Mouse (Mus musculus) left cerebral cortex, adult 6 months (tissue): ENCODE measurements around the gene Olfr971. TPM values are rescaled to one million over a fixed set of nuclear protein-coding genes. Genes with fewer than 3 reads are reported as not detected.

Experiments used
- long read RNA-seq, 2 experiments: library from polyadenylated mRNA; unstranded; transcript quantifications; one replicate each; pipeline ENCODE4 v2.0.0; 2019 to 2020
- polyA plus RNA-seq: library from polyadenylated mRNA; unstranded; fragments of <200 nt; fragmentation: Nextera tagmentation; gene quantifications from 2 replicates; pipeline ENCODE4 v1.2.3, GENCODE M21; 2021

Gene Olfr971
- not detected in 2 replicates for polyA plus RNA-seq
- long read RNA-seq, experiment 1 = 0 reads
- long read RNA-seq, experiment 2 = 0 reads

DNA sequence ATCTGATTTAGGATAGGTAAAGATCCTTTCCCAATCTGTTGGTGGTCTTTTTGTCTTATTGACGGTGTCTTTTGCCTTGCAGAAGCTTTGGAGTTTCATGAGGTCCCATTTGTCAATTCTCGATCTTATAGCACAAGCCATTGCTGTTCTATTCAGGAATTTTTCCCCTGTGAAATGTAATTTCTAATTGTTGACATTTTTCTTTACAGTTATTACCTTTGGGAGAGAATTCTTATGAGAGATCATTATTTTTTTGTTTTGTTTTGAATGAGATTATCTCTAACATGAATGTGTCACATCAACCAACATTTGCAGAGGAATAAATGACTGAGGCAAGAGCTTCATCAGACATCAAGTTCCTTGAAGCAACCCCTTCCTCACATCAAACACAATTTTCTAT lies at the start of gene Olfr971:
Olfr971 (plus strand) TSS at position 301 of the 400 bp plus-strand sequence.

DNA sequence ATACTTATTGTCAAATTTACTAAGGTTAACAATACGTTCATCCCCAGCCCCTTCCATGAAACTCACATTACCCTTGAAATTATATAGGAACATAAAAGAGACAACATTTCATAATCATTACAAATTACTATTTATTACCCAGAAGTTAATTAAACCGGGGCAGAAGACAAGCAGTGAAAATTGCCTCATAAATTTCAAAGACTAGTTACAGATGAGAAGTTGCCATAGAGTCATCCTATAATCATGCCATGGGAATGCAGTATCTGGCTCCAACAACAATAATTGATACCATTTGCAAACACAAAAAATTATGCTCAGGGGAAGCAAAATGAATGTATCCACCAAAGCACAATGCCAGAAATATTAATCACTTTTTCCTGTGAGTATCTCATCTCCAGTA lies 46.1 kb upstream of the Olfr971 start, which contains the start of gene Olfr969:
Olfr969 (plus strand) TSS at position 388 of the 400 bp plus-strand sequence.

DNA sequence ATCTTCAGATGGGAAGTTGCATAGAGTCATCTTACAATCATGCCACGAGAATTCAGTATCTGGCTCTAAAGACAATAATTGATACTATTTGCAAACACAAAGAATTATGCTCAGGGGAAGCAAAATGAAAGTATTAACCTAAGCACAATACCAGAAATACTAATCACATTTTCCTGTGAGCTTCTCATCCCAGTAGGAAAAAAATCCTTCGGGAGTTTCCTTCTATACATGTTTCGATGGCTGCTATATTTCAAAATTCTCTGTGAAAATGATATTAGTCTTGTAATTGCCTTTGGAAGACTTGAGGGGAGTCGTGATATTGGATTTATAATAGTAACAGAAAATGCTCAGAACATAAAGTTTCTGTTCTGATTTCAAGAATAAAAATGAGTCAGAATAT lies 28.1 kb upstream of the Olfr971 start, which contains the start of gene Olfr970:
Olfr970 (plus strand) TSS at position 301 of the 400 bp plus-strand sequence.

DNA sequence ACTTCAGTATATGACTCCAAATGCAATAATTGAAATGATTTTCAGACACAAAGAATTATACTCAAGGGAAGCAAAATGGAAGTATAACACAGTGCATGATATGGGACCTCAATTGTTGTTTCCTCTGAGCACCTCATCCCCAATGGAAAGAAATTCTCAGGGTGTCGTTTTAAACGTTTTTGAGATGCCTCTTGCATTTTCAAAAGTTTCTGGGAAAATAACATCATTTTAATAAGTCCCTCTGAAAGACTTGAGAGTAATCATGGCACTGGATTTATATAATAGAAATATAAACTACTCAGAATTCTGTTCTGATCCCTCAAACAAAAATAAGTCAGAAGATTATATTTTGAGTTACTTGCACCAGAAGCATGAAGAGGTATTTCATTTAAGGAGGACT lies 29.4 kb downstream of the Olfr971 start, which contains the start of gene Olfr972:
Olfr972 (plus strand) TSS at position 301 of the 400 bp plus-strand sequence.

Other genes with a start within 250 kb of the Olfr971 start
- gene AW551984, start 232.5 kb upstream of the Olfr971 start, polyA plus RNA-seq = 1.6 and 3.6 TPM in 2 replicates
- gene Olfr148, start 226.2 kb upstream of the Olfr971 start, polyA plus RNA-seq = not detected in 2 replicates
- not detected in 2 replicates for gene Olfr960, start 215.5 kb upstream of the Olfr971 start, polyA plus RNA-seq
- not detected in 2 replicates for gene Olfr961, start 191.8 kb upstream of the Olfr971 start, polyA plus RNA-seq
- gene Olfr963, start 169.7 kb upstream of the Olfr971 start, polyA plus RNA-seq = not detected in 2 replicates
- not detected in 2 replicates for gene Olfr149, start 129.8 kb upstream of the Olfr971 start, polyA plus RNA-seq
- not detected in 2 replicates for gene Olfr965, start 125.5 kb upstream of the Olfr971 start, polyA plus RNA-seq
- not detected in 2 replicates for gene Olfr150, start 105.9 kb upstream of the Olfr971 start, polyA plus RNA-seq
- gene Olfr967, start 90.6 kb upstream of the Olfr971 start, polyA plus RNA-seq = not detected in 2 replicates
- gene Olfr968, start 53.6 kb upstream of the Olfr971 start, polyA plus RNA-seq = not detected in 2 replicates
- gene Olfr969, start 45.9 kb upstream of the Olfr971 start, polyA plus RNA-seq = not detected in 2 replicates
- not detected in 2 replicates for gene Olfr970, start 28.0 kb upstream of the Olfr971 start, polyA plus RNA-seq
- not detected in 2 replicates for gene Olfr972, start 29.5 kb downstream of the Olfr971 start, polyA plus RNA-seq
- gene Olfr229, start 70.5 kb downstream of the Olfr971 start, polyA plus RNA-seq = not detected in 2 replicates
- gene Olfr974, start 100.6 kb downstream of the Olfr971 start, polyA plus RNA-seq = not detected in 2 replicates
- gene Olfr975, start 115.2 kb downstream of the Olfr971 start, polyA plus RNA-seq = not detected in 2 replicates
- gene Olfr976, start 124.3 kb downstream of the Olfr971 start, polyA plus RNA-seq = not detected in 2 replicates
- not detected in 2 replicates for gene Olfr978, start 155.2 kb downstream of the Olfr971 start, polyA plus RNA-seq
- gene Olfr979, start 166.6 kb downstream of the Olfr971 start, polyA plus RNA-seq = not detected in 2 replicates
- gene Olfr980, start 172.7 kb downstream of the Olfr971 start, polyA plus RNA-seq = not detected in 2 replicates
- not detected in 2 replicates for gene Olfr981, start 184.6 kb downstream of the Olfr971 start, polyA plus RNA-seq
- not detected in 2 replicates for gene Olfr982, start 237.0 kb downstream of the Olfr971 start, polyA plus RNA-seq